Mouse (Mus musculus) hematopoietic multipotent progenitor cell, adult 10-12 weeks (in vitro differentiated cells): Measurements from ENCODE around the gene Cfap57. TPM values are rescaled to one million over a fixed set of nuclear protein-coding genes. Genes with fewer than 3 reads are reported as not detected.

Experiments used
- polyA plus RNA-seq: library from polyadenylated mRNA; stranded (reverse); fragments of >175 nt; gene quantifications from 2 replicates; pipeline ENCODE4 v1.2.3, GENCODE M21; 2012; ENCODE audit warnings: low replicate concordance

Gene Cfap57
- polyA plus RNA-seq: 0.03 TPM in 1 of 2 replicates, not detected in the other

GRCm38 (mm10) chr4:118620279-118620966 lies at the start of gene Cfap57, which contains the start of gene Ebna1bp2:
Cfap57 (minus strand) TSS chr4:118620777.
Ebna1bp2 (plus strand) TSS chr4:118620799.

GRCm38 (mm10) chr4:118658652-118659051 lies 38.1 kb upstream of the Cfap57 start, which contains the start of gene Olfr62:
Olfr62 (plus strand) TSS chr4:118658952.

GRCm38 (mm10) chr4:118543592-118544260 lies 76.9 kb downstream of the Cfap57 start, which contains the start of gene Tmem125:
Tmem125 (minus strand) TSS chr4:118544044.

GRCm38 (mm10) chr4:118526408-118527334 lies 93.9 kb downstream of the Cfap57 start, which contains the start of gene 2610528J11Rik:
2610528J11Rik (plus strand) TSS chr4:118526999.

Other genes with a start within 250 kb of the Cfap57 start
- gene Szt2, start 211.5 kb downstream of the Cfap57 start, polyA plus RNA-seq: 66.3 and 240 TPM in 2 replicates
- gene Med8, start 211.4 kb downstream of the Cfap57 start, polyA plus RNA-seq: 5.4 and 18.5 TPM in 2 replicates
- gene Elovl1, start 192.7 kb downstream of the Cfap57 start, polyA plus RNA-seq: 58.5 and 69.7 TPM in 2 replicates
- 28.5 and 36.8 TPM in 2 replicates for gene Cdc20, start 183.4 kb downstream of the Cfap57 start, polyA plus RNA-seq
- 0.80 and 1.3 TPM in 2 replicates for gene Mpl, start 163.3 kb downstream of the Cfap57 start, polyA plus RNA-seq
- 0.30 and 3.2 TPM in 2 replicates for gene Tie1, start 130.7 kb downstream of the Cfap57 start, polyA plus RNA-seq
- gene 2610528J11Rik, start 93.8 kb downstream of the Cfap57 start, polyA plus RNA-seq: not detected in 2 replicates
- not detected in 2 replicates for gene Tmem125, start 76.7 kb downstream of the Cfap57 start, polyA plus RNA-seq
- 9.7 and 15.6 TPM in 2 replicates for gene Ebna1bp2, start within 50 bp of the Cfap57 start, polyA plus RNA-seq
- not detected in 2 replicates for gene Olfr62, start 38.2 kb upstream of the Cfap57 start, polyA plus RNA-seq
- gene Olfr1342, start 72.0 kb upstream of the Cfap57 start, polyA plus RNA-seq: not detected in 2 replicates
- not detected in 2 replicates for gene Olfr1341, start 82.7 kb upstream of the Cfap57 start, polyA plus RNA-seq
- not detected in 2 replicates for gene Olfr1340, start 99.4 kb upstream of the Cfap57 start, polyA plus RNA-seq
- not detected in 2 replicates for gene Olfr1339, start 111.4 kb upstream of the Cfap57 start, polyA plus RNA-seq
- not detected in 2 replicates for gene Olfr1338, start 138.0 kb upstream of the Cfap57 start, polyA plus RNA-seq
- gene Olfr1337, start 161.8 kb upstream of the Cfap57 start, polyA plus RNA-seq: not detected in 2 replicates
- not detected in 2 replicates for gene Olfr1335, start 189.2 kb upstream of the Cfap57 start, polyA plus RNA-seq
- not detected in 2 replicates for gene Olfr1333, start 215.5 kb upstream of the Cfap57 start, polyA plus RNA-seq
- gene Olfr1331, start 243.9 kb upstream of the Cfap57 start, polyA plus RNA-seq: not detected in 2 replicates